Mouse (Mus musculus): ENCODE data around the gene Arel1. TPM values are rescaled to one million over a fixed set of nuclear protein-coding genes. Genes with fewer than 3 reads are reported as not detected.

The Arel1 gene
- total RNA-seq, 2 experiments from 2014 or later: 19.4 to 20.6 TPM

DNA sequence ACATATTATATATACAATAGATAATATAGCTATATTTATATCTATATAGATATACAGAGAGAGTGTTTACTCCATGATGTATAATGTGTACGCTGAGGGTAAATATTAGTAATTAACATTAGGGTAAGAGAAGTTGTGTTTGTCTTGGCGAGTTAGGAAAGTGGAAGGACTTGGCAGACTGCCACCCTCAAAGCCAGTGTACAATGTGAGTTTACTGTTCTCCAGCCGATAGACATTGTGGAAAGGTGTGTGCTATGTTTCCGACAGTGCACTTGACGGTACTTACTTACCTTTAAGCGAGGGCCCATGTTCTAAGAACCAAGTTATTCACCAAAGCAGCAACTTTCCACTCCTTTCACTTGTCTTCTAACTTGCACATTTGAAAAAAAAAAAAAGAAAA is 19.9 kb downstream of the Arel1 start:
- no peak for DNase-seq (ENCODE audit: low spot score in 2 of 2)

- no peak for DNase-seq (ENCODE audit: low spot score in 2 of 2)
Measured at GRCm38 (mm10) chr12:84948584-84949285, 22.0 kb downstream of the Arel1 start.

GRCm38 (mm10) chr12:84947894-84948583 is 22.7 kb downstream of the Arel1 start:
- DNase-seq (ENCODE audit: low spot score in 2 of 2): no peak

DNA sequence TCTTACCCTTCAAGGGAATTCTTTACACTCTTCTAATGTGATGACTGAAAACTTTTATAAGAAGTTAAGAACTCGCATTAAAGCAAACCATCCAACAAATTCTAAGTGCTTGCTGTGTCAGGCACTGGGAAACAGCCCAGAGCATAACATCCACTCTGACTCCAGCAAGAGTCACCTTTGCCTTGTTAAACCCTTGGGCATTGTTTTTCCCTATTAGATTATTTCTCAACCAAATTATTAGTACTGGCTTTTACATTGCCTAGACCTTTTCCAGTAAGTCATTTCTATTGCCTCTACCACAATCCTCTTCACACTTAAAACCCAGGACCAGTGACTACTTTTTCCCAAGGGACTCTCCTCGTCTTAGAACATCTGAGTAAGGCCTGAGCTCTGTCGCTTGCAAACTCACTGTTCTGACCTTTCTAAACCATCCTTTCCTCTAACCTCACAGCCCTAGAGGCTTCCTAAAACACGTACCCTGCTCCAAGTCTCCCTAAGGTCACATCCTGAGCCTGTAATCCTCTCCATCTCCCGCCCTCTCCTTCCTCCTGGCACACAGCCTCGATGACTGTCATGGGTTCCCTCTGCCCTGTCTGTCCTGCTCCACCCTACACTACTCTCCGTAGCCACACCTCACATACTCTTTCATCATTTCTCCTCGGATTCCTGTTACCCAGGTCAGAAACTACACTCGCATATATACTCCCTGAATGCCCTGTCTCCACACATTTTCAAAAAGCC is 25.7 kb downstream of the Arel1 start:
- no peak for DNase-seq (ENCODE audit: low spot score in 2 of 2)

DNA sequence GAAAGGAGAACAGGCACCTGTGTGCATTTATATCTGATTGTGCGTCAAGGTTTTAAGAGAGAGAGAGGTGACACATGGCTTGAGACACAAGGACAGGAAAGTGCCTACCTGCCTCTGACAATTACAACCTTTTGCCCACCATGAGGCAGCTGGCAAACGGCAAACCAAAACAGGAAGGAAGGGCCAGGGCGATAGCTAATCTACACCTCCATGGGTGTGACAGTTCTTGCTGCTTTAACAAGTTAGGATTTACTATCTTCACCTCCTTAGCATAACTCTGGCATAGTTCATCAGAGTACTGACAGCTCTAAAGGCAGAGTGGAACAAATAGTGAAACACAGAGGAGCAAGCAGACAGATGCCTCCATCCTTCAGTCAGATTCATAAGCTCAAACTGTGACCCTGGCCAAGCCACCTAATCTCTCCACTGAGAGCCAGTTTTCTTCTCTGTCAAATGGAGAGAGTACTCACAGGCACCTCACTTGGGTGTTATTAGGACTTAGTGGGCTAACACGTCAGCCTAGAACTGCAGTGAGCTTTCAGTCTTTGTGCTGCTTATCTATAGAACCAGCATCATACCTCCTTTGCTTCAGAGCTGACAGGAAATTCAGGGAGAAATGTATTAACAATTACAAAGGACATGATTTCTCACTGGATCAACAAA is 26.4 kb downstream of the Arel1 start:
- DNase-seq (ENCODE audit: low spot score in 2 of 2): no peak

- no peak for DNase-seq (ENCODE audit: low spot score in 2 of 2)
Measured at GRCm38 (mm10) chr12:84943006-84943952, 27.4 kb downstream of the Arel1 start.

DNA sequence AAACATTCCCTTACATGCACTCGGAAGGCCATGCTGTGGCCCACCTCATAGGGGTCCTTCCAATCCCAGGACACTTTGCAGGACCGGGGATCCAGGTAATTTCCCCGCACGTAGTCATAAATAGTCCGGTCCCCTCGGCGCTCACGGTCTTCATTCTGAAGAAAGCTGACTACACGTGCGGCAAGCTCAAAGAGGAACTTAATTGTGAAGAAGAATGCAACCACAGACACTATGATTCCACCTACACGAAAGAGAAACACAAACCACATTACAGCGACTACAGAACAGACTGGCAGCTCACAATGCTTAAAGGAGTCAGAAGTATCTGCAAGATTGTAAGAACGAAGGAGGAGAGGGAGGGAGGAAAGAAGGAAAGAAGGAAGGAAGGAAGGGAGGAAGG is 29.0 kb downstream of the Arel1 start:
- DNase-seq (ENCODE audit: low spot score in 2 of 2): no peak

- no peak for DNase-seq (ENCODE audit: low spot score in 2 of 2)
Measured at GRCm38 (mm10) chr12:84940343-84940742, 30.4 kb downstream of the Arel1 start.

DNA sequence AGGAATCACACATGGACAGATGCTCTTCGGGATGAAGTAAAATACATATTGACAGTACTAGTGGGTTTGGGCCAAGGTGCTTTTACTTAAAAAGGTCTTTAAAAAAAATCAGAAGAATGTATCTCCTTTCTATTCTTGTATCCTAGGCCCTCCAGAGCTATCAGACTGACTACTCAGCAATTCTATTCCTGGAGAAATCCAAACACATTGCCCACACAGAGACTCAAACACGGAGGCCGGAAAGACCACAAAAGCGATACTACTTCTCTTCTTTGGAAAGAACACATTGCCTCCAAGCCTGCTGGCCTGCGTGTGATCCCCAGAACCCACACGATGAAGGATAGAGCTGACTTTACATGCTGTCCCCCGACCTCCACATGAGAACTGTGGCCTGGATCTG is 31.6 kb downstream of the Arel1 start:
- DNase-seq (ENCODE audit: low spot score in 2 of 2): no peak

GRCm38 (mm10) chr12:84935343-84935742 is 35.4 kb downstream of the Arel1 start:
- no peak for DNase-seq (ENCODE audit: low spot score in 2 of 2)

GRCm38 (mm10) chr12:84932210-84932609 is 38.5 kb downstream of the Arel1 start:
- DNase-seq (ENCODE audit: low spot score in 2 of 2): no peak

- no peak for DNase-seq (ENCODE audit: low spot score in 2 of 2)
Measured at GRCm38 (mm10) chr12:84926542-84926941, 44.2 kb downstream of the Arel1 start.

- no peak for DNase-seq (ENCODE audit: low spot score in 2 of 2)
Measured at GRCm38 (mm10) chr12:84924324-84924723, 46.4 kb downstream of the Arel1 start.

DNA sequence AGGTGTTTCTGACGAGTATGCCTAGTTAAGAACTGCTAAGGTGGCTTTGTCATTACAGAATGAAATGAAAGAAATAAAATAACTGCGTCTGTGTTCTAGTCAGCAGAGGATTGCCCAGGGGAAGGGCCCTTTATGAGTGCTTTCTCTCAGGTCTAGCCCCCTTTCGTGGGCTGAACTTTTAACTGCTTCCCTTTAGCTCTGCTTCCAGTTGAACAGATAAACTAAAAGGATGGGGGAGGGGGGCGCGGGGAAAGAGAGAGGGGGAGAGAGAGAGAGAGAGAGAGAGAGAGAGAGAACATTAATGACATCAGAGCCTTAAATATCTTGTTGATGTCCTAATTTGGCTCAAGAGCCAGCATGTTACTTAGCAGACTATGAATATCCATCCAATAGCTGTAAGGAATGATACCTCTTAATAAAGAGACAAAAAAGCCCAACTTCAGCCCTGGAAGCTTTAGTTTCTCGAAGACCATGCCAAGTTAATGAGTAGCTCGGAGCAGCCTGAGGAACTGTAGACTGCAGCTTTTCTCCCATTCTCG is 48.8 kb downstream of the Arel1 start:
- DNase-seq (ENCODE audit: low spot score in 2 of 2): no peak

- no peak for DNase-seq (ENCODE audit: low spot score in 2 of 2)
Measured at GRCm38 (mm10) chr12:84918809-84919208, 51.9 kb downstream of the Arel1 start.

DNA sequence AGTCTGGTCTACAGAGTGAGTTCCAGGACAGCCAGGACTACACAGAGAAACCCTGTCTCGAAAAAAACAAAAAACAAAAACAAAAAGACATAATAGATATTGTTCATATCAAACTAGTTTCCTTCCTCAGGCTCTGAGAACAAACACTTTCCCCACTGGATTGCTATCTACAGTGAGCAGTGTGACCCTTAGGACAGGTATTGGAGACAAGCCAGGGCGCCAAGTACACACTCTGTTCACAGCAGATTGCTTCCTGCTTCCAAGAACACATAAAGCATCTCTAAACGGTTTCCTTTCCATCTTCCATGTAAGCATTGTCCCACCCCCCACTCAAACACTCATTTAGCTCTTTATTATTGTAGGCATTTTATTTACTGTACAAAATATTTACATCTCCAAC is 52.9 kb downstream of the Arel1 start:
- DNase-seq (ENCODE audit: low spot score in 2 of 2): no peak

- DNase-seq (ENCODE audit: low spot score in 2 of 2): no peak
Measured at GRCm38 (mm10) chr12:84914959-84915358, 55.7 kb downstream of the Arel1 start.

DNA sequence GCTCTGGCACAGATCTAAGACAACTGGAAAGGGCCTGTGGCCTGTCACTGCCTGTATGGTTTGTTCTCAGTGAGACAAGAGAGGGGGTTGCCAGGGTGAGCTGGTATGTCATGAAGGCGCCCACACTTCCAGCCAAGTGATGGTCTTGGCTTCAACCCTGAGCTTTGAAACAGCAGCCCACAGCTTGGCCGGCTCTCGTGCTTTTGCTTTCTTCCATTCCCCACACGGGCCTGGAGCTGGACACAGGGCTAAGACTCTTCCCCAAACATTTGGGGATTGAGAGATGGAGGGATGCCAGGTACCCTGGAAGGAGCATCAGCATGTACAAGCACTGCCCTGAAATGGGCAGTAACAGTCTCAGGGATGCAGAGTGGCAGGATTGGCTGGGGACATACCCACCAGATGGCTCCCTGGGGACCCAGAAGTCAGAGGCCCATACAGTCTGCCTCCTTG is 58.0 kb downstream of the Arel1 start:
- peak in 1 of 2 experiments; percentile 19 for DNase-seq (ENCODE audit: low spot score in 2 of 2)

DNA sequence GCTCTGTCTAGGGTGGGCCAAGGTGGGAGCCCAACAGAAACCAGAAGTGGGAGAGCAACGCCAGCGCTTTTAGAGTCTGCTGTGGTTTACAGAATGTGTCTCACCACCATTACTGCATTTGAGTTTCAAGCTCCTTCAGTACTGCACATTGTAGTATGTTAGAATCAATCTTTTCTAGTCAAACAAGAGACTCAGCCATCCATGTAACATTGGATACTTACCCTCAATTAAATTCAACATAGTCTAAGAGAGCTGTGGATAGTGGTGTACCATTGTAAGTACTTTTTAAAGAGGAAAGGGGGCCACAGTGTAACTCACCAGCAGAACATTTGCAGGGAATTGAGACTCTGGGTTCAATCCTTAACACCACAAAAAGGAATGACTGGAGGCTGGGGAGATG is 59.1 kb downstream of the Arel1 start:
- no peak for DNase-seq (ENCODE audit: low spot score in 2 of 2)

- DNase-seq (ENCODE audit: low spot score in 2 of 2): no peak
Measured at GRCm38 (mm10) chr12:84910066-84910465, 60.6 kb downstream of the Arel1 start.

All from gastrocnemius, postnatal 4 days (tissue).